Comparison of ENCODE assay signal across 26 mouse cellular contexts in the genomic region with DNA sequence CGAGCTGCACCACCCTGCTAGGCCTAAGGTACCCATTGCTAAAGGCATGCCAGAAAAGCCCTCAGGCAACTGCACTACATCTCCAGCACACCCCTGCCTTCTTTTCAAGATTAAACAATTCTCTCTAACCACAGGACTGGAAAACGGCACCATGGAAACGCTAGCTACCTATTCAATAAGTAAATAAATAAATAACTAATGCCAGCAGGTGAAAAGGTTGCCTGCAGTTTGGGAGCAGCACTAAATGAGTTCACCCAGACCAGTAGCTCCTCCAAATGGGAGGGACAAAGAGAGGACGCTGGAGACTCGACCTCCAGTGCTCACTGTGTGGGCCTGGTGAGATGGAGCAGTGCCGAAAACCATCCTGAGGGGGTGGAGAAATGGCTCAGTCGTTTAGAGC. TPM values are rescaled to one million over a fixed set of nuclear protein-coding genes. Genes with fewer than 3 reads are reported as not detected.
"Had no signal": no experiment of that assay in that cellular context is flagged by ENCODE, and none has a peak within 500 bp of the region (broad histone marks: within the 10 kb centered on the region; RNA-seq: fewer than 3 reads in every experiment).

No protein-coding gene starts in this region.

- ATAC-seq: hindbrain, embryonic 16.5 days; inflammation-experienced regulatory T-cells, adult 6 months; intestine, embryonic 15.5 days; intestine, postnatal 0 days; liver, embryonic 12.5 days had no signal

- DNase-seq: gastrocnemius, adult 2 months; gastrocnemius, postnatal 10 days; gastrocnemius, postnatal 25 days; heart, adult 18-20 months; heart, postnatal 10 days; heart, postnatal 4 days; kidney, adult 18-20 months; kidney, adult 8-10 months; kidney, postnatal 10 days; kidney, postnatal 25 days; kidney, postnatal 4 days had no signal

- H3K4me2 ChIP-seq: heart, embryonic 12.5 days; hindbrain, embryonic 12.5 days; hindbrain, embryonic 14.5 days; intestine, embryonic 15.5 days; limb, embryonic 12.5 days; liver, embryonic 12.5 days had no signal

- H3K4me3 ChIP-seq: gastrocnemius, adult 2 months; heart, embryonic 10.5 days; heart, embryonic 12.5 days; hindbrain, embryonic 10.5 days; hindbrain, embryonic 12.5 days; intestine, embryonic 15.5 days; layer of hippocampus, adult 2 months; left cerebral cortex, adult 2 months; limb, embryonic 10.5 days; limb, embryonic 12.5 days; liver, embryonic 12.5 days had no signal

- H3K36me3 ChIP-seq: heart, embryonic 12.5 days; hindbrain, embryonic 12.5 days; intestine, embryonic 15.5 days; limb, embryonic 10.5 days; limb, embryonic 12.5 days; liver, embryonic 12.5 days had no signal

- H3K27ac ChIP-seq: gastrocnemius, adult 2 months; heart, embryonic 10.5 days; hindbrain, embryonic 10.5 days; hindbrain, embryonic 12.5 days; hindbrain, embryonic 14.5 days; intestine, embryonic 15.5 days; layer of hippocampus, adult 2 months; left cerebral cortex, adult 2 months; limb, embryonic 10.5 days; limb, embryonic 12.5 days; liver, embryonic 12.5 days; liver, embryonic 14.5 days had no signal

- H3K4me1 ChIP-seq: limb, embryonic 10.5 days had no signal

- H3K9ac ChIP-seq: heart, embryonic 12.5 days; hindbrain, embryonic 12.5 days; hindbrain, embryonic 14.5 days; intestine, embryonic 15.5 days; limb, embryonic 12.5 days; liver, embryonic 12.5 days; liver, embryonic 14.5 days had no signal

- H3K27me3 ChIP-seq: heart, embryonic 12.5 days; hindbrain, embryonic 12.5 days; intestine, embryonic 15.5 days; limb, embryonic 12.5 days; liver, embryonic 12.5 days had no signal

- H3K9me3 ChIP-seq: heart, embryonic 10.5 days; hindbrain, embryonic 10.5 days; hindbrain, embryonic 12.5 days; intestine, embryonic 15.5 days; limb, embryonic 10.5 days; limb, embryonic 12.5 days; liver, embryonic 12.5 days had no signal

RNA-seq across cellular contexts. Expression of gene Cmtm8, which starts 13.6 kb away (rescaled TPM):
- polyA plus RNA-seq: inflammation-experienced regulatory T-cells, adult 6 months had no signal
